Mouse (Mus musculus) heart, embryonic 15.5 days (tissue): ENCODE data around the gene Fkbp11. TPM values are rescaled to one million over a fixed set of nuclear protein-coding genes. Genes with fewer than 3 reads are reported as not detected.

Source experiments
- ATAC-seq: fragments of 200-750 bp; cut with Nextera tagmentation; replicated peaks from 2 replicates; pipeline ENCODE4 v1.8.0; 2017; ENCODE audit warnings: low read depth, moderate TSS enrichment; ENCODE audit not compliant: insufficient number of reproducible peaks, insufficient read depth, low FRiP score
- H3K27ac ChIP-seq: fragments of 300-500 bp; sonication (generic); 2 replicates; pipeline ENCODE4 v1.5.1; 2015; ENCODE audit warnings: mild to moderate bottlenecking, inconsistent platforms
- H3K27me3 ChIP-seq: fragments of 300-500 bp; sonication (generic); 2 replicates; pipeline ENCODE4 v1.6.1; 2015; ENCODE audit warnings: inconsistent platforms
- H3K36me3 ChIP-seq: fragments of 300-500 bp; sonication (generic); 2 replicates; pipeline ENCODE4 v1.6.1; 2015; ENCODE audit warnings: mild to moderate bottlenecking, inconsistent platforms
- H3K4me1 ChIP-seq: fragments of 300-500 bp; sonication (generic); replicated peaks from 2 replicates; pipeline ENCODE4 v1.6.1; 2015; ENCODE audit warnings: inconsistent platforms
- H3K4me2 ChIP-seq: fragments of 300-500 bp; sonication (generic); 2 replicates; pipeline ENCODE4 v1.6.1; 2015; ENCODE audit warnings: inconsistent platforms, mild to moderate bottlenecking, moderate library complexity
- H3K4me3 ChIP-seq: fragments of 300-500 bp; sonication (generic); 2 replicates; pipeline ENCODE4 v1.5.1; 2015; ENCODE audit warnings: mild to moderate bottlenecking, inconsistent platforms
- H3K9ac ChIP-seq: fragments of 300-500 bp; sonication (generic); 2 replicates; pipeline ENCODE4 v1.6.1; 2015; ENCODE audit warnings: mild to moderate bottlenecking, inconsistent platforms
- H3K9me3 ChIP-seq: fragments of 300-500 bp; sonication (generic); replicated peaks from 2 replicates; pipeline ENCODE4 v1.6.1; 2016; ENCODE audit warnings: inconsistent platforms
- WGBS: fragments of 180-500 bp; shearing (Covaris S2); methylation state at CpG from one replicate; pipeline ENCODE4 v1.1.7; 2015; ENCODE audit warnings: mixed read lengths; 5-methylcytosine and 5-hydroxymethylcytosine counted together
- polyA plus RNA-seq: library from polyadenylated mRNA; unstranded; fragments of >200 nt; fragmentation: Nextera tagmentation; extraction: Ambion mirVana; gene quantifications from 2 replicates; pipeline ENCODE4 v1.2.1, GENCODE M21; 2015

The Fkbp11 gene
- polyA plus RNA-seq, 1 experiment from 2014 or later, result 20.9 TPM

DNA sequence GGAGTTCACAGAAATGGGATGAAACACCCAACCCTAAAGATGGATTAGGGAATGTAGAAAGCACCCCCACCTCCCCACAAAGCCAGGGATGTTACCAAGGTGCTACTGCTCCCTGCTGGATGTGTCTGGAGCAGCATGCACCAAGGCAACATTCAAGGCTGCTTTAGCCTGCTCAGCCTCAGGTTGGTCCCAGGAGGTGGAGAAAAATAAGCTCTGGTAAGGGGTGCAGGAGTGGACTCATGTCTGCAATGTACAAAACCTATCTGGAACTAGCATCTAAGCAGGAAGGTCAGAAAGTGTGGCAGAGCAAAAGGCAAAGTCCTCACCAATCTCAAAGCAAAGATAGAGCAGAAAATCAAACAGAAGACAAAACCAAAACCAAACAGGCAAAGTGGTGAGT is 9.9 kb upstream of the Fkbp11 start:
- Histone ChIP-seq H3K27me3 (no peaks in the 10 kb centered on the region), H3K36me3 (peaks cover 50% of the 10 kb centered on the region), H3K9ac (no peak overlapping the region), H3K27ac (no peak overlapping the region), H3K4me3 (no peak overlapping the region), H3K4me1 (peaks cover 15% of the 10 kb centered on the region), H3K9me3 (no peaks in the 10 kb centered on the region), H3K4me2 (no peak overlapping the region)
- no peak for ATAC-seq

GRCm38 (mm10) chr15:98736521-98736920 is 8.5 kb upstream of the Fkbp11 start:
- 87% methylated on average over 10 of the region's 10 CpGs for WGBS
- H3K4me2 ChIP-seq, result no peak overlapping the region
- no peak for ATAC-seq
- no peak overlapping the region for H3K27ac ChIP-seq
- H3K27me3 ChIP-seq, result no peaks in the 10 kb centered on the region
- H3K9ac ChIP-seq, result no peak overlapping the region
- no peaks in the 10 kb centered on the region for H3K9me3 ChIP-seq
- H3K4me1 ChIP-seq, result peaks cover 15% of the 10 kb centered on the region
- no peak overlapping the region for H3K4me3 ChIP-seq
- peaks cover 48% of the 10 kb centered on the region for H3K36me3 ChIP-seq

GRCm38 (mm10) chr15:98733976-98734566 is 6.1 kb upstream of the Fkbp11 start:
- no peaks in the 10 kb centered on the region for H3K9me3 ChIP-seq
- H3K4me2 ChIP-seq, result no peak overlapping the region
- H3K27me3 ChIP-seq, result 0 out of 2 replicates have a peak, but pooled peaks cover 6% of the 10 kb centered on the region
- H3K27ac ChIP-seq, result no peak overlapping the region
- WGBS, result 67% methylated on average over 5 of the region's 5 CpGs
- H3K4me3 ChIP-seq, result no peak overlapping the region
- no peak overlapping the region for H3K9ac ChIP-seq
- H3K4me1 ChIP-seq, result peaks cover 15% of the 10 kb centered on the region
- peaks cover 25% of the 10 kb centered on the region for H3K36me3 ChIP-seq
- ATAC-seq, result no peak

DNA sequence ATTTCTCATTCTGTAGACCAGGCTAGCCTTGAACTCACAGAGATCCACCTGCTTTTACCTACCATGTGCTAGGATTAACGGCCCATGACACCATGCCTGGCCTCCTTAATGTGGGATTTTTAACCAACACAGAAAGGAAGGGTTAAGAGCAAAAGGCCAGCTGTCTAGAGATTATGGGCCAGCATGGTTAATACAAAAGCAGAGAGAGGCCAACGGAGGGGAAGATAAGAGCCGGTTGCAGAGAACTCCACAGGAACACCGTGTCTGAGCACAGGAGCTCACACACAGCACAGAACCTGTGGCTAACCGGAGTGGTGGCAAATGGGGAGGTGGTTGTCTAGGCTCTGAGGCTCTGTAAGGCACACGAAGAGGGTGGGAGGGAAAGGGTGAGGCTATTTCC is 5.4 kb upstream of the Fkbp11 start:
- 0 out of 2 replicates have a peak, but pooled peaks cover 6% of the 10 kb centered on the region for H3K27me3 ChIP-seq
- no peak overlapping the region for H3K9ac ChIP-seq
- no peak overlapping the region for H3K4me2 ChIP-seq
- peaks cover 20% of the 10 kb centered on the region for H3K36me3 ChIP-seq
- no peak overlapping the region for H3K4me3 ChIP-seq
- no peaks in the 10 kb centered on the region for H3K9me3 ChIP-seq
- 39% methylated on average over 6 of the region's 6 CpGs for WGBS
- H3K27ac ChIP-seq, result no peak overlapping the region
- ATAC-seq, result no peak
- H3K4me1 ChIP-seq, result peaks cover 15% of the 10 kb centered on the region

DNA sequence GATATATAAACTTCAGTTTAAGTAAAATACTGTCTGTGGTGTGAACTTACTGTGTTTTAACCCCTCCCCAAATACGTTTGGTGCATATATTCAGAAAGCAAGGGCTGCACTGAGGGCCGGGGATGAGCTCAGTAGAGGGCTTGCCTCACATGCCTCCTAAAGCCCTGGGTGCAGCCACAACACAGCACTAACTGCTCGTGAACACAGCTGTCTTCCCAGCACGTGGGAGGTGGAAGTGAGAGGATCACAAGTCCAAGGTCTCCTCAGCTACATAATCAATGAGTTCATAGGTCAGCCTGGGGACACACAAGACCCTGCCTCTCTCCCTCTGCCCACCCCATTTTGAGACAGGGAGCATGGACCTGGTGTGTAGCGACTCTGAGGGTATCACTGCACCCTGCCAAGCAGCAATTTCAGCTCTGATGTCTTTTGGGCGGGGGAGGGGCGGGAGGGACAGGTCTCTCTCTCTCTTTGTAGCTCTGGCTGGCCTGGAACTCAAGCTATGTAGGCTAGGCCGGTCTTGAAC is 4.1 kb upstream of the Fkbp11 start:
- ATAC-seq, result no peak
- H3K9me3 ChIP-seq, result no peaks in the 10 kb centered on the region
- WGBS, result 63% methylated on average over 8 of the region's 8 CpGs
- H3K27ac ChIP-seq, result no peak overlapping the region
- H3K4me2 ChIP-seq, result no peak overlapping the region
- H3K4me1 ChIP-seq, result peaks cover 23% of the 10 kb centered on the region
- H3K9ac ChIP-seq, result no peak overlapping the region
- 0 out of 2 replicates have a peak, but pooled peaks cover 6% of the 10 kb centered on the region for H3K27me3 ChIP-seq
- no peak overlapping the region for H3K4me3 ChIP-seq
- H3K36me3 ChIP-seq, result peaks cover 15% of the 10 kb centered on the region

- 73% methylated on average over 6 of the region's 6 CpGs for WGBS
- Histone ChIP-seq H3K4me1 (peaks cover 29% of the 10 kb centered on the region), H3K27ac (no peak overlapping the region), H3K9me3 (no peaks in the 10 kb centered on the region), H3K4me3 (no peak overlapping the region), H3K27me3 (0 out of 2 replicates have a peak, but pooled peaks cover 6% of the 10 kb centered on the region), H3K4me2 (no peak overlapping the region), H3K9ac (no peak overlapping the region), H3K36me3 (peaks cover 6% of the 10 kb centered on the region; the same call in 1 of the 2 replicates)
- ATAC-seq, result no peak
Observed at GRCm38 (mm10) chr15:98730790-98731189, 2.8 kb upstream of the Fkbp11 start.

DNA sequence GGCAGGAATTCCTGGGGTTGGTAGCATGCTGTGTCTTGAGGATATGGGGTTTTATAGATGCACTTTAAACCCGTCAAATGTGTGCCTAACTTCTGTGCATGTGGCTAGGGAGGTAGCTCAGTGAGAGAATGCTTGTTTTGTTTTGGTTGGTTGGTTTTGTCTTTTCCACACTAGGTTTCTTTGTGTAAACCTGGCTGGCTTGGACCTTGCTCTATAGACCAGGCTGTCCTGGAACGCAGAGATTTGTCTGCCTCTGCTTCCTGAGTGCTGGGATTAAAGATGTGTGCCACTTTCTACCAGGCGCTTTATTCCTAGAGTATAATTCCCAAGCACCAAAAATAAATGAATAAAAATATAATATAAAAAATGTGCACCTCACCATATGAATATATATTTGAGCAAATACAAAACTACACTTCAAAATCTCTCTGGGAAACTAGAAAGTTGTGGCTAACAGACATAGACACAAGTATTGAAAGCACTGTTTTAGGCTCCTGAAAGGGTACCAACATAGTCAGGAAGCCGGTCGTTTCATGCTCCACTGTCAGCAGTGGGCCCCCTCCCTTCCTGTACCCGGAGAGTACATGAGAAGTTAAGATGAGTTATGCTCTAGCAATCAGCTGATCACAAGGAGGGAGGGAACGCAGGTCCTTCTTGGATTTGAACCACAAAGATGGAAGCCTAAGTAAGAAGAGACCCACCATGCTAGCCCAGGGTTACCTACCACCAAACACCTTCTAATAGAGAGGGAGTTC is 2.0 kb upstream of the Fkbp11 start:
- no peak for ATAC-seq
- H3K4me2 ChIP-seq, result no peak overlapping the region
- peaks cover 29% of the 10 kb centered on the region for H3K4me1 ChIP-seq
- H3K4me3 ChIP-seq, result no peak overlapping the region
- no peak overlapping the region for H3K9ac ChIP-seq
- no peaks in the 10 kb centered on the region for H3K36me3 ChIP-seq
- H3K27me3 ChIP-seq, result 0 out of 2 replicates have a peak, but pooled peaks cover 6% of the 10 kb centered on the region
- H3K9me3 ChIP-seq, result no peaks in the 10 kb centered on the region
- H3K27ac ChIP-seq, result no peak overlapping the region
- 62% methylated on average over 7 of the region's 7 CpGs for WGBS

DNA sequence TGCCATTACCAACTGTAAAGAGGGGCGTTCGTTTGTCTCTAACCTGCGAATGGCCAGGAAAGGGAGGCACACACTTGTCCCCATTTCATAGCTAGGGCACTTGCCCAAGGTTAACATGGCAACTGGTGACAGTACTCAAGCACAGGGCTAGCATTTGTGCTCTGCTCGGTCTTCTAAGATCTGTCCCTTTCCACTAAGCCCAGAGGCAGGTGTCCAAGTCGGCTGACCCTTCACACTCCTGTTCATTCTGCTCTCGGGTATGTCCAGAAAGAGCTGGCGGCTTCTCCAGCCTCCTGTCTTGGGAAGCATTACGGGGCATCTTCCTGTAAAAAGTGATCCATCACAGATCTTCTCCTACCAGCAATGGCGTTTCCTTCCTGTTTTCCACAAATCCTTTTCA is 368 bp upstream of the Fkbp11 start:
- no peak for ATAC-seq
- WGBS, result 35% methylated on average over 9 of the region's 9 CpGs
- H3K27me3 ChIP-seq, result peaks cover 11% of the 10 kb centered on the region
- peaks cover 21% of the 10 kb centered on the region for H3K4me1 ChIP-seq
- H3K9ac ChIP-seq, result no peak overlapping the region
- peak overlapping the region; percentile 67; the same call in 1 of the 2 replicates for H3K4me3 ChIP-seq
- no peak overlapping the region for H3K27ac ChIP-seq
- H3K9me3 ChIP-seq, result no peaks in the 10 kb centered on the region
- peak overlapping the region; percentile 96 for H3K4me2 ChIP-seq
- no peaks in the 10 kb centered on the region for H3K36me3 ChIP-seq

GRCm38 (mm10) chr15:98726746-98727145 is 1.3 kb downstream of the Fkbp11 start:
- Histone ChIP-seq H3K4me3 (peak overlapping the region; percentile 67), H3K4me1 (peaks cover 22% of the 10 kb centered on the region), H3K9ac (peak overlapping the region; percentile 66), H3K36me3 (no peaks in the 10 kb centered on the region), H3K27me3 (peaks cover 11% of the 10 kb centered on the region), H3K9me3 (no peaks in the 10 kb centered on the region), H3K27ac (no peak overlapping the region), H3K4me2 (peak overlapping the region; percentile 96)
- WGBS, result 48% methylated on average over 7 of the region's 7 CpGs
- no peak for ATAC-seq

DNA sequence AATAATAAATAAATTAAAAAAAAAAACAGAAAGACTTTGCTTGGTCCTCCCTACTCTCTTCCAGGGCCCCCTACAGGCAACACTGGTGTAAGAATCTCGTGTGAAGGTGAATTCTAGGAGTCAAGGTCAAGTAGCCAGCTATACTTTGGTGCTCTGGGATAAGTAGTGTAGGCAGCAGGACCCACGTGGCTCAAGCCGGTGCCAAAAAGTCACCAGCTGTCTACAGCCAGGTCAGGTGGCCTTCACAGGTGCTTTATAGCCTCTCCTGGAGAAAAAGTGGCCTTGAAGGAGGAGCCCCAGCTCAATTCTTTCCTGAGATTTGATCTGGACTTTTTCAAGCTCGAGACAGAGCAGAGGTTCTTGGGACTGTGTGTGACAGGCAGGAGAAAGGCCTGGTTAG is 1.9 kb downstream of the Fkbp11 start:
- peaks cover 12% of the 10 kb centered on the region for H3K27me3 ChIP-seq

DNA sequence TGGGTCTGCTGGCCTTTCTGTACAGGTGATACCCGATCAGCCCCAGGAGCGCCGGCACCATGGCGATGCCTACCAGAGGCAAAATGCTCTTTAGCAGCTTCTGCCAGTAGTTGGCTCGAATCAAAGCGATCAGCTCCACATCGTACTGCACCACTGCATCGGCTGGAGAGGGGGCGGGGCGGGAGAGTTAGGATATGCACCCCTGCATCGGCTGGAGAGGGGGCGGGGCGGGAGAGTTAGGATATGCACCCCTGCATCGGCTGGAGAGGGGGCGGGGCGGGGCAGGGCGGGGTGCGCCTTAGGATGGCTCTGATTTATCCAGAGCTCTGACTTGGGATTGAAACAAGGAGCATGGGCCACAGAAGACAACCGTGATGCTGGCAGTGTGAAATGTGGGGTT is 3.6 kb downstream of the Fkbp11 start:
- H3K4me1 ChIP-seq, result peaks cover 22% of the 10 kb centered on the region
- no peaks in the 10 kb centered on the region for H3K36me3 ChIP-seq
- H3K9ac ChIP-seq, result no peak overlapping the region
- peaks cover 11% of the 10 kb centered on the region for H3K27me3 ChIP-seq
- no peak for ATAC-seq
- WGBS, result 36% methylated on average over 19 of the region's 19 CpGs
- no peaks in the 10 kb centered on the region for H3K9me3 ChIP-seq
- no peak overlapping the region for H3K4me3 ChIP-seq
- no peak overlapping the region for H3K27ac ChIP-seq
- H3K4me2 ChIP-seq, result 0 out of 2 replicates have a peak overlapping the region, but pooled peaks have one; percentile 19

More for the DNA sequence above, 1.9 kb downstream of the Fkbp11 start:
- H3K9me3 ChIP-seq, result no peaks in the 10 kb centered on the region
- no peak overlapping the region for H3K4me2 ChIP-seq
- peaks cover 22% of the 10 kb centered on the region for H3K4me1 ChIP-seq
- H3K9ac ChIP-seq, result no peak overlapping the region
- no peak overlapping the region for H3K27ac ChIP-seq
- WGBS, result 72% methylated on average over 4 of the region's 4 CpGs
- no peak for ATAC-seq
- no peaks in the 10 kb centered on the region for H3K36me3 ChIP-seq
- no peak overlapping the region for H3K4me3 ChIP-seq
